Mouse (Mus musculus) mature B cell (primary cell): ENCODE measurements around the gene Pip4k2b.

ENCODE experiments used
- in situ Hi-C: fragments of 300-500 bp; cut with MboI; formaldehyde crosslinking; loops from 2 replicates; pipeline ENCODE4 v1.14.3; 2019

Pip4k2b gene

GRCm38 (mm10) chr11:97694921-97695711, 49.4 kb downstream of the Pip4k2b start:
- in situ Hi-C loops = no loop called here

- in situ Hi-C loops = no loop called here
These were observed 50.1 kb downstream of the Pip4k2b start for GRCm38 (mm10) chr11:97694435-97694834.

GRCm38 (mm10) chr11:97689861-97690260, 54.6 kb downstream of the Pip4k2b start:
- in situ Hi-C loops = no loop called here

GRCm38 (mm10) chr11:97687061-97687460, 57.4 kb downstream of the Pip4k2b start:
- in situ Hi-C loops = no loop called here

GRCm38 (mm10) chr11:97686322-97686908, 58.1 kb downstream of the Pip4k2b start:
- in situ Hi-C loops = no loop called here

GRCm38 (mm10) chr11:97685613-97686321, 58.7 kb downstream of the Pip4k2b start, which contains the start of gene Cisd3:
TSS of gene Cisd3 (plus strand) at chr11:97685826.
- in situ Hi-C loops = no loop called here

- in situ Hi-C loops = loop anchor here (5.0 kb wide), 1 partner anchor 37 kb away; no protein-coding TSS in a partner anchor
These were observed 59.7 kb downstream of the Pip4k2b start for GRCm38 (mm10) chr11:97684766-97685165.

- in situ Hi-C loops = loop anchor here (5.0 kb wide), 1 partner anchor 37 kb away; no protein-coding TSS in a partner anchor
These were observed 60.3 kb downstream of the Pip4k2b start for GRCm38 (mm10) chr11:97684063-97684680.

- in situ Hi-C loops = loop anchor here (5.0 kb wide), 1 partner anchor 35 kb away; no protein-coding TSS in a partner anchor
These were observed 61.9 kb downstream of the Pip4k2b start for GRCm38 (mm10) chr11:97682504-97683055.

GRCm38 (mm10) chr11:97680430-97680829, 64.1 kb downstream of the Pip4k2b start:
- in situ Hi-C loops = loop anchor here (5.0 kb wide), 1 partner anchor 33 kb away; no protein-coding TSS in a partner anchor

- in situ Hi-C loops = no loop called here
These were observed 66.2 kb downstream of the Pip4k2b start for GRCm38 (mm10) chr11:97678301-97678700.

- in situ Hi-C loops = no loop called here
These were observed 66.7 kb downstream of the Pip4k2b start for GRCm38 (mm10) chr11:97677842-97678241.

GRCm38 (mm10) chr11:97677381-97677780, 67.1 kb downstream of the Pip4k2b start:
- in situ Hi-C loops = no loop called here

- in situ Hi-C loops = no loop called here
These were observed 68.3 kb downstream of the Pip4k2b start for GRCm38 (mm10) chr11:97676050-97676754.

- in situ Hi-C loops = no loop called here
These were observed 71.4 kb downstream of the Pip4k2b start for GRCm38 (mm10) chr11:97673148-97673547.

- in situ Hi-C loops = no loop called here
These were observed 73.4 kb downstream of the Pip4k2b start for GRCm38 (mm10) chr11:97671177-97671527.

- in situ Hi-C loops = no loop called here
These were observed 74.0 kb downstream of the Pip4k2b start for GRCm38 (mm10) chr11:97670234-97671176.

GRCm38 (mm10) chr11:97669829-97670228, 74.7 kb downstream of the Pip4k2b start:
- in situ Hi-C loops = no loop called here

- in situ Hi-C loops = no loop called here
These were observed 75.2 kb downstream of the Pip4k2b start for GRCm38 (mm10) chr11:97669268-97669667.

- in situ Hi-C loops = no loop called here
These were observed 76.3 kb downstream of the Pip4k2b start for GRCm38 (mm10) chr11:97668160-97668559.
